Mouse (Mus musculus) heart, adult 18-20 months (tissue): ENCODE data around the gene Galnt12. TPM values are rescaled to one million over a fixed set of nuclear protein-coding genes. Genes with fewer than 3 reads are reported as not detected.
A peak's percentile ranks its signal among the peaks of the same experiment; 100 is the strongest.

Experiments
- DNase-seq, 2 experiments: peaks; one replicate each; pipeline ENCODE4 v3.0.0; 2021 to 2022; ENCODE audit warnings: mixed read lengths in 1 of 2
- total RNA-seq, 2 experiments: library from RNA; stranded (reverse); gene quantifications; 2 replicates each; pipeline ENCODE4 v1.2.3; 2021

Gene Galnt12
- total RNA-seq, 2 experiments from 2014 or later = 0.30 to 0.57 TPM

GRCm38 (mm10) chr4:47151553-47152183, 60.0 kb downstream of the Galnt12 start:
- DNase-seq = peak; percentile 71 to 82

DNA sequence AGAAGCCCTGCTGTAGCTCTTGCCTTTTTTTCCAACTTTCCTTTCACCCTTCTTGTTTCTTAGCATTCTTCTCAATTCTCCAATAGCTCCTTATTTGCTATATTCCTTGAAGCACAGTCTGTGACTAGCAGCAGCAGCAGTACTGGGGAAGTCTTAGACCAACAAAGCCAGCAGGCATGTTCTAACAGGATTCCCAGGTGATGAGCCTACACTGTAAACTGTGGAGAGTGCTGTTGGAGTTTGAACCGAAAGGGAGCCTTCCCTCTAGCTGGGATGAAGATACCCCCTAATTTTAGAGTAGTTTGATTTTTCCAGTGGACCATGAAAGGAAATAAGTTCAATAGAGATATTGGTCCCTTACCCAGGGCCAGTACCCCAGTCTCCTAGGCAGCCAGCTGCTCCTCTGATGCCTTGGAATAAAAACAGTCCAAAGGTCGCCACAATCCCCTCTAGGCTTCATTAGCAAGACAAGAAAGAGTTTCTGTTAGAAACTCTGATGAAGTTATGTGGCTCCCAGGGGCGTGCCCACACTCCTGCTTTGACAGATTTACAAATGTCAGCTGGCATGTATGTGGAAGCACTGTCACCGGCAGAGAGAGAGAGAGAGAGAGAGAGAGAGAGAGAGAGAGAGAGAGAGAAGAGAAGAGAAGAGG, 69.5 kb downstream of the Galnt12 start:
- no peak for DNase-seq

GRCm38 (mm10) chr4:47161756-47162587, 70.3 kb downstream of the Galnt12 start:
- DNase-seq = no peak

- no peak for DNase-seq
These were observed 80.6 kb downstream of the Galnt12 start for GRCm38 (mm10) chr4:47172314-47172713.

Other genes with a start within 250 kb of the Galnt12 start
- not detected for gene Gabbr2, start 100.0 kb upstream of the Galnt12 start, total RNA-seq
- 1 to 10 TPM; 2.3 to 3.0 TPM for gene Anks6, start 34.5 kb upstream of the Galnt12 start, total RNA-seq
- 10 to 100 TPM; 50.7 to 61.5 TPM for gene Col15a1, start 116.3 kb downstream of the Galnt12 start, total RNA-seq